Mouse (Mus musculus) lung, postnatal 14 days (tissue): ENCODE measurements at regions not wholly inside any gene's neighbourhood (a gene's known extent, or its start where the extent isn't known, plus 50 kb on each side); places are given as distances from the start of the nearest gene placed in this dataset.
"Not testable (repeated sequence)": the region's sequence is repeated elsewhere in the genome, so short reads cannot be mapped to it uniquely, and the experiment has no call there.

Experiments
- DNase-seq: peaks from one replicate; pipeline ENCODE4 v3.0.0; 2021

DNA sequence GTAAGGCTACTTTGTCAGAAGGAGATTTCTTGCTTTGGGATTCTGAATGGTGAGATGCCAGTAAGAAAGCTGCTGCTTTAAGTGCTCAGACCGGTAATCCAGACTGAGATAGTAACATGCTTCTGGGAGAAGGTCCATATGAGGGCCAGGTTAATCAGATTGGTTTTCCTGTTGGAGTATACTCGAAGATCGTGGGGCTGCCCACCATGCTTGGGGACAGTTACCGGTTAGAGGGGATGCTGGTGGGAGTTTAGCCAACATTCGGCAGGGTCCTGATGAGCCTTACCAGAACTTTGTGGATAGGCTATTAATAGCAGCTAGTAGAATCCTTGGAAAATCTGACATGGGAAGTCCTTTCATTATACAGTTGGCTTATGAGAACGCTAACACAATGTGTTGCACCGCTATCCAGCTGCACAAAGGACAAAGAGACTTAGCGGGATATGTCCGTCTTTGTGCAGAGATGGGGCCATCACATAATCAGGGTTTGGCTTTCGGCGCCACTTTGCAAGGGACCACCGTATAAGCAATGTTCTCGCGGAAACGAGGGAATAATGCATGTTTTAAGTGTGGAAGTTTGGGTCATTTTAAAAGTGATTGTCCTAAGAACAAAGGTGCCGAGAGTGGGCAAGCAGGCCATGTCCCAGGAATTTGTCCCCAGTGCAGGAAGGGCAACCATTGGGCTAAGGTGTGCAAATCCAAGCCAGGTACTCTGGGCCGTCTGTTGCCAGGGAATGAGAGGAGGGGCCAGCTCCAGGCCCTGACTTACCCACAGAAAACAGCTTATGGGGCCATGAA lies 75.4 kb upstream of the Lemd2 start:
- DNase-seq = not testable (repeated sequence)

DNA sequence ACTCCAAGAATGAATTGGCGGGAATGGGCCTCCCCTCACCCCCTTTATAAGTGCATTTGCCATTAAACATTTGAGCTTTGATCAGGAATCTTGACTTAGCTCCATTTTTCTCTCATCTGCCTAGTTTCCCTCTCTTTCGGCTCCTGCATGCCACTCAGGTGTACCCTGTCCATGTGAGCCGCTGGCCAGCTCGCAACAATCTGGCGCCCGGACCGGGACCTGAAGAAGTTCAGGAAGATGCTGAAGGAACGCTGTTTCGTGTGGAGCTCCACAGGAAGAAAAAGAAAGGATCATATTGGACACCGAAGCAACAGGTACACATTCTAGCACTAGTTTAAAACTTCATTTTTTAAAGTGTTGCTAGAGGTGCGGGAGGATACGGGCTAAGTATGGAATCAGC lies 73.5 kb upstream of the Lemd2 start:
- DNase-seq = not testable (repeated sequence)

DNA sequence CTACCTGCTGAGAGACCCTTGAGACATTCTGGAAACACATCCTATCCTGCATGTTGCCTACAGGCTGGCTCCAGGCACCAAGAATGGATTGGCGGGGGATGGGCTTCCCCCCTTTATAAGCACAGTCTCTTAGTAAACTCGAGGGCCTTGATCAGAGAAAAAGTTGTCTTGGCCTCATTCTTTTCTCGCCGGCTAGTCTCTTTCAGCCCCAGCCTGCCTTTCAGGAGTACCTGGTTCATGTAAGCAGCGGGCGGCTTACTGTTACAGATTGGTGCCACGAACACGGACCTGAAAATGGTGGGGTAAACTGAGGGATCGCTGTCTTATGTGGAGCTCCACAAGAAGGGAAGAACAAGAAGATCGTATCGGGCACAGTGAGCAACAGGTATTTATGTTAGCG lies 67.5 kb upstream of the Lemd2 start:
- not testable (repeated sequence) for DNase-seq

DNA sequence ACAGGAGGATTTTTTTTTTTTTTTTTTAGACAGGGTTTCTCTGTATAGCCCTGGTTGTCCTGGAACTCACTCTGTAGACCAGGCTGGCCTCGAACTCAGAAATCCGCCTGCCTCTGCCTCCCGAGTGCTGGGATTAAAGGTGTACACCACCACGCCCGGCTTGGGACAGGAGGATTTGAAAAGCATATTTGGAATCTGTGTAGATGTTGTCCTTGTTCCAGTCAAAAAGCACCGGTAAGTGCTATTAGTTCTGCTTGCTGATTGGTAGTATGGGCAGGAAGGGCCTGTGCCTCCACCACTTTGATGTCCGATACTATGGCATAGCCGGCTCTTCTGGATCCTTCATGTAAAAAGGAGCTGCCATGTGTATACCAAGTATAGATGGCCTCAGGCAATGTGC lies 66.5 kb upstream of the Lemd2 start:
- DNase-seq = not testable (repeated sequence)

DNA sequence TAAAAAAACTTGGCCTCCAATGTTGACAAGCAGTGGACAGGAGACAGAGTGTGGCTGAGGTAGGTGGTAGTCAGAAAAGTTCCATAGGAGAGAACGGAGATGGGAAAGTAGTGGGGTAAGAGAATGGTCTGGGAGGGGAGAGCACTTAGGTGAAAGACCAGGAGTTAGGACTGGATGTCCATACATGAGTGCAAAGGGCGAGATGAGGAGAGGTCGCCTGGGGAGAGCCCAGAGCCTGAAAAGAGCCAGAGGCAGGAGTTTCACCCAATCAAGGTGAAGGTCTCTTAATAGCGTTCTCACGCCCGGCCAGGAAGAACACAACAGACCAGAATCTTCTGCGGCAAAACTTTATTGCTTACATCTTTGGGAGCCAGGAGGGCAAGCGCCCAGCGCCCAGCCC lies 60.3 kb upstream of the Lemd2 start:
- DNase-seq = not testable (repeated sequence)

DNA sequence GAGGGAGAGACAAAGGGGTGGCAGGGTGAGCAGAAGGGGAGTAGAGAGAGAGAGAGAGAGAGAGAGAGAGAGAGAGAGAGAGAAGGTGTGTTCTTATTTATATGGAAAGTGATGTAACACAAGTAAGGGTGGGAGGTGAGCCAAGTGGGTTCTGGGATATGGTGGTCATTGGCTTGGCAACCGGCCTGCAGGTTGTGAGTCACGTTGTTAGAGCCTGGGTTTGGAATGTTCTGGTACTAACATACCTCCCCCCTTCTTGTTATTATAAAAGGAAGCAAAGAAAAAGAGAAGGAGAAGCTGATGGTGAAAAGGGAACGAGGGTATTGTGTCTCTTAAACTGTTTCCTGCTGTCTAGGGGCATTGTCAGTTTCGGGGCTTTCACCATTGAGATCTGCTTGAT lies 58.3 kb upstream of the Lemd2 start:
- DNase-seq = no peak

DNA sequence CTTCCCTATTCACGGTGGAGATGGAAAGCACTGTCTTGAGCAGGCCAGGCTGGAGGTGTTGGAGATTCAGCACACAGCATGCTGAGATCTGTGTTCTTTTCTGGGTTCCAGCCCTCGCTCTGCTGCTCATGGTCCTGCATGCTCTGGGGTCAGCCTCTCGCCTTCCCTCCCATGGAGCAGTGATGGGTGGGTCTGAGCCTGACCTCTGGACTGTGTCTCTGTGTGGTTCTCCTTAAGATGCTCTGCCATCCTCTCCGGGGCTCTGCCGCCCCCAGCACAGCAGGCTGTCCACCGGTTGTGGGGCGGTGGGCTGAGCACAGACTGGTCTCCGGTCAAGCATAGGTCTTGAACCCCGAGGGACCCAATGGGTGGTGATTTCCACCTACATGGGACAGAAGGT lies 57.7 kb upstream of the Lemd2 start:
- DNase-seq = no peak

DNA sequence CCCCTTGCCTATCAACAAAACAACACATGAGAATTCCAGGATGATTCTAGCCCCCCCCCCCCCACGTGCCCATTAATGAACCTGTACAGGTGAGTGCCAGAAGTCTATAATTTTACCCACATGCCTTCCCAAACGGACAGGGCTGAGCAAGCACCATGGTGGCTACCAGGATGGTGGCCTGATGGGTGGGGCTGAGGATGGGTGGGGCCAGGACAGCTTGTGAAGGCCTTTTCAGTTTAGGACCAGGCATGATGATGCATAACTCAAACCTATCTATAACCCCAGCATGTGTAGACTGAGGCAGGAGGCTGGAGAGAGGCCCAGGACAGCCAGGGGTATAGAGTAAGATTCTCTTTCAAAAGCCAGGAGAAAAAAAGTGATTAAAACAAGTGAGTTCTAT lies 57.0 kb upstream of the Lemd2 start:
- DNase-seq = no peak

DNA sequence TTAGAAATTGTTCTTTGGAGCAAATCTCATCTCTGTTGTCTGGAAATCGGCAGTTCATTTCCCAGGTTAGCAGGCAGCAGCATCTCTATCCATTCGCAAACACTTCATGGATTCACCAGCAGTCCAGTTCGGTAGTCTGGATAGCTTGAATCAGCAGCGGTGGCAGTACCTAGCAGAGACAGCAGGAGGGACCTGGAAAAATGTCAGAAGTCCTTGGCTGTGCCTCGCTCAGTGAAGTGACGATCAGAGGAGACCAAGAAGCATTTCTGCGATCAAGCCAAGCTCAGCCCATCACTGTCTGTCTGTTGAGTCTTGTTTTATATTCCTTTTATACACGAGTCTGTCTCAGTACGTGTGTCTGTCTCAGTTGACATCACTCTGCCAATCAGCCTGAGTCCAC lies 55.8 kb upstream of the Lemd2 start:
- DNase-seq = no peak

DNA sequence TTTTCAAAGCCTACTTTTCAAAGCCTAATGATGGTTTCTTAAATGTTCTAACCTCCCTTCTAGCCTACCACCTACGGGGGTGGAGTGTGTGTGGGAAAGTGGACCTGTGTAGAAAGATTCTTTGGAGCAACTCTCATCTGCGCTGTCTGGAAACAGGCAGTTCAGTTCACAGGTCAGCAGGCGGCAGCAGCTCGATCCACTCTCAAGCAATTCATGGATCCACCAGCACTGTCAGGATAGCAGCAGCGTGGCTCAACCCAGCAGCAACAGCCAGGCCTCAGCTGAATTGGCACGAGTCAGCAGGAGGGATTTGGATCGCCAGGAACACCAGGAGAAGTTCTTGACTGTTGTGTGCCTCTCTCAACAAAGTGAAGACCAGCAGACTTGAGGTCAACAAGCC lies 53.1 kb upstream of the Lemd2 start:
- DNase-seq = no peak

DNA sequence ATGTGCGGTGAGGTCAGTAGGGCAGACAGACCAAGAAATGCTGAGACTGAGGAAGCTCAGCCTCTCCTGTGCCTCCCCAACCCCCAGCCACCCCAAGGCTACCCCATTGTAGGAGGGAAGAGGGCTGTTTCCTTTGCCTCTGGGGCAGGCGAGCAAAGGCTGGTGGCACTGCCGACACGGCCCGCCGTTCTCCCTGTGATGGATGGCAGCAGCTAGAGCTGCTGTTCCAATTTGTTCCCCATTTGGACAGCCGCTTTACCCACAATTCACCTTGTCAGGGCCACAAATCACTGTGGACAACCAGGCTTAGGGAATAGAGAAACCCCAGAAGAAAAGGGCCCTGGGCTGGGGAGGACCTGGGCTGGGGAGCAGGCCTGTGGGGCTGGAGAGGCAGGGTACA lies 51.5 kb upstream of the Lemd2 start:
- no peak for DNase-seq
